Mouse (Mus musculus): ENCODE results near the gene Asb16. TPM values are rescaled to one million over a fixed set of nuclear protein-coding genes. Genes with fewer than 3 reads are reported as not detected.

Gene Asb16
- total and polyA plus RNA-seq, 3 experiments: 0.05 TPM; not detected in 2

DNA sequence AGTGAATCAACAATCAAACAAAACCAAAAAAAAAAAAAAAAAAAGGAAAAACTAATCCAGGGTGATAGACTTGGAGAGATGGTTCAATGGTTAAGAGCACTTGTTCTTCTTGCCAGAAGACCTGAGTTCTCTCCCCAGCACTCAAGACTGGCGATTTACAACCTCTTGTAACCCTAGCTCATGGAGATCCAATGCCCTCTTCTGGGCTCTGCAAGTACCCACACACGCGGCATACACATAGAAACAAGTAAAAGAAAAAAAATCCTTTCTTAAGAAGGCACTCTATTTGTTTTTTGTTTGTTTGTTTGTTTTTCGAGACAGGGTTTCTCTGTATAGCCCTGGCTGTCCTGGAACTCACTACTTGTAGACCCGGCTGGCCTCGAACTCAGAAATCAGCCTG is 15.4 kb downstream of the Asb16 start:
- Histone ChIP-seq H3K27me3 (ENCODE audit: insufficient read depth, low read length) (no peaks in the 10 kb centered on the region), H3K4me1 (ENCODE audit: insufficient read depth, low read depth, low read length) (peaks cover 36% of the 10 kb centered on the region), H3K4me3 (ENCODE audit: low read depth, low read length) (peak overlapping the region; percentile 81; the same call in 1 of the 2 replicates), H3K36me3 (replicated peaks) (peaks cover 29% of the 10 kb centered on the region), H3K9me3 (replicated peaks) (no peaks in the 10 kb centered on the region)
- no peak for TF ChIP-seq POLR2AphosphoS5 (IDR thresholded peaks at IDR 0.05; ENCODE audit: insufficient replicate concordance, low read depth, low read length)
- no peak for TF ChIP-seq TAL1 (conservative IDR thresholded peaks at IDR 0.05; ENCODE audit: low read depth, low read length)
- no peak for TF ChIP-seq CTCF (IDR thresholded peaks at IDR 0.05; ENCODE audit: low read depth, low read length)
- ATAC-seq (ENCODE audit: extremely low read depth, insufficient number of reproducible peaks, low FRiP score, poor library complexity, severe bottlenecking) (no peak), DNase-seq (ENCODE audit: low spot score) (no peak)

DNA sequence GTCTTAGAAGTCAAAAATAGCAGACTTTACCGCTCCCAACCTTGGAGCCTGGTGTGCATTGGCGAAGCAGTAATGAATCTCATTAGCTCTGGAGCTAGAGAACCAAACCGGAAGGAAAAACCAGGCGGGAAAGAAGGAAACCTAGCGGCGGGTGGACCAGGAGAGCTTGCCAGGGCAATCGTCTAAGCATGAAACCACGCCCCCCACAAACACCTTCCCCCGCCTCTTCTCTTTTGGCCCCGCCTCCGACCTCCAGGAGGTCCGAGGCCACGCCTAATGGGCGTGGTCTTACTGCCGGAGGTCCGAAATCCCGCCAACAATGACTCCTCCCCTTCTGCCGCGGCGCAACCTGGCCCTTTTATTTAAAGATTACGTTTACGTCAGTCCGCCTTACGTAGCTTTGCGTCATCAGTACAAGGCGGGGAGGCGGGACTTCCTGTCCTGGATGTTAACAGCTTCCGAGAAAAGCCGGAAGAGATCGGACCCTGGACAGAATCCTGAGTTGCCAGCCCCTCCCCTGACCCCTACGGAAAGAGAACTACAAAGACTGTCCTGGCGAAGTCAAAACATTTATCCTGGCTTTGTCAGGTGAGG is 16.1 kb downstream of the Asb16 start, which contains the start of gene Tmub2:
Gene Tmub2, plus strand, starts transcription at position 431 of the 594 bp plus-strand sequence.
- Histone ChIP-seq H3K36me3 (replicated peaks) (peaks cover 35% of the 10 kb centered on the region), H3K27me3 (ENCODE audit: insufficient read depth, low read length) (no peaks in the 10 kb centered on the region), H3K9me3 (replicated peaks) (no peaks in the 10 kb centered on the region), H3K4me1 (ENCODE audit: insufficient read depth, low read depth, low read length) (peaks cover 41% of the 10 kb centered on the region), H3K4me3 (ENCODE audit: low read depth, low read length) (peak within 1 kb of the TSS; percentile 81)
- peak; percentile 99 for ATAC-seq (ENCODE audit: extremely low read depth, insufficient number of reproducible peaks, low FRiP score, poor library complexity, severe bottlenecking)
- DNase-seq (ENCODE audit: low spot score): peak; percentile 89
- TF ChIP-seq CTCF (IDR thresholded peaks at IDR 0.05; ENCODE audit: low read depth, low read length) (no peak), GATA2 (IDR thresholded peaks at IDR 0.05; ENCODE audit: borderline replicate concordance, low read depth, low read length) (no peak), GATA1 (IDR thresholded peaks at IDR 0.05; ENCODE audit: borderline replicate concordance, low read length) (no peak), POLR2AphosphoS5 (IDR thresholded peaks at IDR 0.05; ENCODE audit: insufficient replicate concordance, low read depth, low read length) (no peak), TAL1 (conservative IDR thresholded peaks at IDR 0.05; ENCODE audit: low read depth, low read length) (no peak)

DNA sequence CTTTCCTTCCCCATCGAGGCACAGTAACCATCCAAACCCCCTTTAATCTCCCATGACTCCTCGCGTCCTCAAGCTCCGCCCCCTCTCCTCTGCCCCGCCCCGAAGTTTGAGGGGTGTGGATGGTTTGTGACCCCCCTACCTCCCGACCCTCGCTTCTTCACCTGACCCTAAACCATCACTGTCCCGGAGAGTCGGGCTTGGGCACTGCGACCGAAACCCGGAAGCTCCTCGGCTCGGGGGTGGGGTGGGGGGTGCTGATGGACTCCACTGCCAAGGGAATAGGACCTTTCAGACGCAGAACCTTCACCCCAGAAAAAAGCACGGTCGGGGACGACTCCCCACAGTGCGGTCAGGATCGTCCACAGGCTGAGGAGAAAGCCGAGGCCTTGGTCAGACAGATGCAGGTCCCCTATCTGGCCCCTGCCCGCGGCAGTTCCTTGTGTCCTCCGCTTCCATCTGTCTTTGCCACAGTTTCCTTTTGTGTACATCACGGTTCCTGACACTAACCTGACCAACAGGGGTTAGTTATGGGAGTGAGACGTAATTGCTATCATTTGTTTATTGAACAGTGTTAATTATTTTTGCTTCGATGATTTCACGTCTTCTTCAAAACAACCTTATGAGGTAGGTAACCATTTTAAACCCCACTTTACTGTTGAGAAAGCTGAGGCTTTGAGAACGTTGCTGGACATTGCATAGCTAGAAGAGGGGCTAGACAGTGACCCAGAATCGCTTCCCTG is 16.7 kb downstream of the Asb16 start:
- peaks cover 46% of the 10 kb centered on the region for H3K4me1 ChIP-seq (ENCODE audit: insufficient read depth, low read depth, low read length)
- peak overlapping the region; percentile 81 for H3K4me3 ChIP-seq (ENCODE audit: low read depth, low read length)
- ATAC-seq (ENCODE audit: extremely low read depth, insufficient number of reproducible peaks, low FRiP score, poor library complexity, severe bottlenecking) (no peak; the same call in 1 of the 2 replicates), DNase-seq (ENCODE audit: low spot score) (peak; percentile 45)
- no peaks in the 10 kb centered on the region for H3K27me3 ChIP-seq (ENCODE audit: insufficient read depth, low read length)
- H3K36me3 ChIP-seq (replicated peaks): peaks cover 42% of the 10 kb centered on the region
- TF ChIP-seq GATA2 (IDR thresholded peaks at IDR 0.05; ENCODE audit: borderline replicate concordance, low read depth, low read length) (no peak), TAL1 (conservative IDR thresholded peaks at IDR 0.05; ENCODE audit: low read depth, low read length) (no peak), CTCF (IDR thresholded peaks at IDR 0.05; ENCODE audit: low read depth, low read length) (no peak), POLR2AphosphoS5 (IDR thresholded peaks at IDR 0.05; ENCODE audit: insufficient replicate concordance, low read depth, low read length) (no peak), GATA1 (IDR thresholded peaks at IDR 0.05; ENCODE audit: borderline replicate concordance, low read length) (no peak)
- H3K9me3 ChIP-seq (replicated peaks): no peaks in the 10 kb centered on the region

DNA sequence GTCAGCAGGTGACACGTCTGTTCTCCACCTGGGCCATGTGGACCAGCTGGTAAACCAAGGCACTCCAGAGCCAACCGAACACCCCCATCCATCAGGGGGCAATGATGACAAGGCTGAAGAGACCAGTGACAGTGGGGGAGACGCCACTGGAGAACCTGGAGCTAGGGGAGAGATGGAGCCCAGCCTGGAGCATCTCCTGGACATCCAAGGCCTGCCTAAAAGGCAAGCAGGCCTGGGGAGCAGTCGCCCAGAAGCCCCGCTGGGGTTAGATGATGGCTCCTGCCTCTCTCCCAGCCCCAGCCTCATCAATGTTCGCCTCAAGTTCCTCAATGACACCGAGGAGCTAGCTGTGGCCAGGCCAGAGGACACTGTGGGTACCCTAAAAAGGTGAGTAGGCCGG is 18.9 kb downstream of the Asb16 start:
- peaks cover 58% of the 10 kb centered on the region for H3K4me1 ChIP-seq (ENCODE audit: insufficient read depth, low read depth, low read length)
- no peaks in the 10 kb centered on the region for H3K9me3 ChIP-seq (replicated peaks)
- DNase-seq (ENCODE audit: low spot score) (no peak), ATAC-seq (ENCODE audit: extremely low read depth, insufficient number of reproducible peaks, low FRiP score, poor library complexity, severe bottlenecking) (no peak)
- peaks cover 64% of the 10 kb centered on the region for H3K36me3 ChIP-seq (replicated peaks)
- H3K27me3 ChIP-seq (ENCODE audit: insufficient read depth, low read length): no peaks in the 10 kb centered on the region
- TF ChIP-seq GATA1 (IDR thresholded peaks at IDR 0.05; ENCODE audit: borderline replicate concordance, low read length) (no peak), GATA2 (IDR thresholded peaks at IDR 0.05; ENCODE audit: borderline replicate concordance, low read depth, low read length) (no peak), TAL1 (conservative IDR thresholded peaks at IDR 0.05; ENCODE audit: low read depth, low read length) (no peak), POLR2AphosphoS5 (IDR thresholded peaks at IDR 0.05; ENCODE audit: insufficient replicate concordance, low read depth, low read length) (peak; percentile 68; the same call in 1 of the 2 replicates), CTCF (IDR thresholded peaks at IDR 0.05; ENCODE audit: low read depth, low read length) (no peak)
- 0 out of 2 replicates have a peak overlapping the region, but pooled peaks have one; percentile 39 for H3K4me3 ChIP-seq (ENCODE audit: low read depth, low read length)

DNA sequence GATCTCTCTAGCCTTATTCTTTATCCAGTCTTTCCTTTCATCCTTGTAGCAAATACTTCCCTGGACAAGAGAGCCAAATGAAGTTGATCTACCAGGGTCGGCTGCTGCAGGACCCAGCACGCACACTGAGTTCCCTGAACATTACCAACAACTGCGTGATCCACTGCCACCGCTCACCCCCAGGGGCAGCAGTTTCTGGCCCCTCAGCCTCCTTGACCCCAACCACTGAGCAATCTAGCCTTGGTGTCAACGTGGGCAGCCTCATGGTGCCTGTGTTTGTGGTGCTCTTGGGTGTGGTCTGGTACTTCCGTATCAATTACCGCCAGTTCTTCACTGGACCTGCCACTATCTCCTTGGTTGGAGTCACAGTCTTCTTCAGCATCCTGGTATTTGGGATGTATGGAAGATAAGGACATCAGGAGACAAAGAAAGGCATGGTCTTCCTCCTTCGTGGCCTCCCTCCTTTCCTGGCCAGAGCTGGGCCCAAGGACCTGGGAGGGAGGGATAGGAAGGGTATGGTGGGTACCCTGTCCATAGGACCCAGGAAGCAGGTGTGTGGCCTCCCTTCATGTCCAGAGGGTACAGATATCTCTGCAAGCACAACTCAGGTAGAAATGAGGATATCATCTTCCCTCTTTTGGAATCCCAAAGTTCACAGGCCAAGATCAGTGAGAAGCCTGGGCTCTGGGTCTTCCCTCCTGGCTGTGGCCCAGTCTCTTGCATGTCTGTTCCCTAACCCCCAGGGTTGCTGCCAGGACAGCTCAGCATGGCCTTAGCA is 19.7 kb downstream of the Asb16 start:
- no peak for DNase-seq (ENCODE audit: low spot score)
- TF ChIP-seq GATA1 (IDR thresholded peaks at IDR 0.05; ENCODE audit: borderline replicate concordance, low read length) (no peak), GATA2 (IDR thresholded peaks at IDR 0.05; ENCODE audit: borderline replicate concordance, low read depth, low read length) (no peak)
- H3K4me1 ChIP-seq (ENCODE audit: insufficient read depth, low read depth, low read length): peaks cover 58% of the 10 kb centered on the region
- H3K36me3 ChIP-seq (replicated peaks): peaks cover 71% of the 10 kb centered on the region
- H3K4me3 ChIP-seq (ENCODE audit: low read depth, low read length): no peak overlapping the region
- H3K9me3 ChIP-seq (replicated peaks): no peaks in the 10 kb centered on the region
- no peak for ATAC-seq (ENCODE audit: extremely low read depth, insufficient number of reproducible peaks, low FRiP score, poor library complexity, severe bottlenecking)
- H3K27me3 ChIP-seq (ENCODE audit: insufficient read depth, low read length): no peaks in the 10 kb centered on the region

DNA sequence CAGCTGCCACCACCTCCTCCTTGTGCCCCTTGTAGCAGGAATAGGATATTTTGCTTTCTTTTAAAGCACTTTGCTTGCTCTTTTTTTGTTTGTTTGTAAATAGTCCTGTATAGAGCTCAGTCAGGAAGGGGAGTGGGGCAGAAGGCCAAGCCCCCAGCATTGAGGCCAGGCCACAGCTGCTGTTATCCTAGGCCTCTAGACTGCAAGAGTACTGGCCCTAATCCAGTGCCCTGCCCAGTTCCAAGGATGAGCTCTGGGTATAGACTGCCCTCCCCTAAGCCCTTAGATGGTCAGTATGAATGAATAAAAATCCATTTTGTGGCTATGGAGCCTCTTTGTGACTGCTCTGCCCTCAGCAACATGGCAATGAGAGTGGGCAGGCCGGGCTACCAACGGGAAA is 20.4 kb downstream of the Asb16 start:
- peaks cover 60% of the 10 kb centered on the region for H3K4me1 ChIP-seq (ENCODE audit: insufficient read depth, low read depth, low read length)
- H3K36me3 ChIP-seq (replicated peaks): peaks cover 78% of the 10 kb centered on the region
- H3K4me3 ChIP-seq (ENCODE audit: low read depth, low read length): no peak overlapping the region
- no peak for DNase-seq (ENCODE audit: low spot score)
- H3K27me3 ChIP-seq (ENCODE audit: insufficient read depth, low read length): no peaks in the 10 kb centered on the region
- H3K9me3 ChIP-seq (replicated peaks): no peaks in the 10 kb centered on the region
- TF ChIP-seq GATA1 (IDR thresholded peaks at IDR 0.05; ENCODE audit: borderline replicate concordance, low read length): no peak
- TF ChIP-seq CTCF (IDR thresholded peaks at IDR 0.05; ENCODE audit: low read depth, low read length): no peak
- TF ChIP-seq POLR2AphosphoS5 (IDR thresholded peaks at IDR 0.05; ENCODE audit: insufficient replicate concordance, low read depth, low read length): no peak
- TF ChIP-seq TAL1 (conservative IDR thresholded peaks at IDR 0.05; ENCODE audit: low read depth, low read length): no peak
- no peak for TF ChIP-seq GATA2 (IDR thresholded peaks at IDR 0.05; ENCODE audit: borderline replicate concordance, low read depth, low read length)
- ATAC-seq (ENCODE audit: extremely low read depth, insufficient number of reproducible peaks, low FRiP score, poor library complexity, severe bottlenecking): no peak
